Mouse (Mus musculus): Measurements from ENCODE around the gene Cxcl13. TPM values are rescaled to one million over a fixed set of nuclear protein-coding genes. Genes with fewer than 3 reads are reported as not detected.

Cxcl13 gene
- total and polyA plus RNA-seq, 2 experiments from 2014 or later, result 0.33 to 1.9 TPM

DNA sequence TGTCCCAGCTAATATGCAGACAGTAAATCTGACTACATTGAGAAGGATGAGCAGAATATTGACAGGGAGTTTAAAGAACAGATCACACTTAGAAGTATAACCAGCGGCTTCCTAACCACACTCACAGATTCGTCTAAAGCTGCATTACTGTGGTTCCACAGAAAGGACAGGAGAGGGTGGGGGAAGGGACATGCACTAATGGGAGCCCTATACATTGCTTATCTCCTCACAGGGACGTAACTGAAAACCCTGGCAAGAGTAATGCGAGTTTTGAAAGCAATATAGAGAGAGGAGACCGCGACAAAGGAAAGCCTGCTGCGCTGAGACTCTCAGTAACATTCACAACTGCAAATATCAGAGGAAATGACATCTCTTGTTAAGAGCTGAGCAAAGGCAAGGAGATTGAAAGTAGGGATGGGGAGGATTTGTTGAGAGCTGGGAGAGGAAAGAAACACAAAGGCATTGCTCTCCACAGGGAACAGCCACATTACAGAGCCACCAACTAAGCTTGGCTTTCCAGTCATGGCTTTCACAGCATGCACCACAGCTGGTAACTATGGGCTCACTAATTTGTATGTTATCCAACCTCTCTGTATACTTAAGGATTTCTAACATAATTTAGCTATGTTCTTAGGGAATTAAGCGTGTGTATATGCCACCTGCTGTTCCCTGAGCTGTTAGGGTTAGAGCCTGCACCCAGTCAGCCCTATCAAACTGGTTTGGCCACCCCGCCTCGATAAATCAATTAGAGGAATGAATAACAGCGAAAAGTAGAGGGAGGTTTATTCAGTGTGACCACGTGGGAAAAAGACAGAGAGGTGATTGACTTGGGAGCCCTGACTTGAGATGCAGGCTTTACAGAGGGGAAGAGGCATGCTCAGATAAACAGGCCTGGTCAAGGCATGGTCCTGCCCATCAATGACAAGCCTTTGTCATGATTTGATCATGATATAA, 34.9 kb downstream of the Cxcl13 start:
- Histone ChIP-seq H3K27ac (ENCODE audit: low read depth, low read length) (0 out of 2 replicates have a peak overlapping the region, but pooled peaks have one; percentile 18), H3K27me3 (ENCODE audit: insufficient read depth, low read length) (no peaks in the 10 kb centered on the region), H3K9ac (replicated peaks; ENCODE audit: low read length, poor library complexity, severe bottlenecking) (no peak overlapping the region; the same call in 1 of the 2 replicates), H3K36me3 (ENCODE audit: insufficient read depth, low read length) (no peaks in the 10 kb centered on the region), H3K4me2 (ENCODE audit: low read depth, low read length, poor library complexity, severe bottlenecking) (peak overlapping the region; percentile 18; the same call in 1 of the 2 replicates), H3K9me3 (ENCODE audit: low read length) (no peaks in the 10 kb centered on the region), H3K4me3 (ENCODE audit: low read depth, low read length) (no peak overlapping the region), H3K4me1 (ENCODE audit: insufficient read depth, low read length) (peaks cover 4% of the 10 kb centered on the region)
- DNase-seq (ENCODE audit: low spot score), result peak; percentile 24
- 6% methylated on average over 12 of the region's 12 CpGs for WGBS
- TF ChIP-seq CTCF (IDR thresholded peaks at IDR 0.05), result no peak
- peak; percentile 78 for ATAC-seq (ENCODE audit: low FRiP score)

DNA sequence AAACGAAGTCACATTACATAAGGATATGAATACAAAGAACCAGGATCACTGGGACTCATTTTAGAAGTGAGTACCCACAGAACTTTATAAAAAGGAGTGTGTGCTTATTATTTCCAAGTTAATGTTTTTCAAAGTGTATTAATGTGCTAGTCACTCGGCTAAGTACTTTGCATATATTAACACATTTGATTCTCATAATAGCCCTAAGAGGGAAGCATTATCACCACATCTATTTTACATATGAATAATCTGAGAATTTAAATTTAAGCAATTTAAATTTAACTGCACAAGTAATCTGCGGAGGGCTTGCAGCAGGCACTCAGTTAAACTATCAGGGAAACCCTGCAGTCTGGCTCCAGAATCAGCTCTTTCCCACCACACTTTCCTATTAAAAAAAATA, 40.5 kb downstream of the Cxcl13 start:
- H3K4me3 ChIP-seq (ENCODE audit: low read depth, low read length), result no peak overlapping the region
- no peak overlapping the region for H3K4me2 ChIP-seq (ENCODE audit: low read depth, low read length, poor library complexity, severe bottlenecking)
- DNase-seq (ENCODE audit: low spot score) (no peak), ATAC-seq (ENCODE audit: low FRiP score) (no peak)
- H3K9me3 ChIP-seq (ENCODE audit: low read length), result no peaks in the 10 kb centered on the region
- H3K36me3 ChIP-seq (ENCODE audit: insufficient read depth, low read length), result no peaks in the 10 kb centered on the region
- TF ChIP-seq CTCF (IDR thresholded peaks at IDR 0.05), result no peak
- no peak overlapping the region for H3K27ac ChIP-seq (ENCODE audit: low read depth, low read length)
- WGBS, result 39% methylated on average over 3 of the region's 3 CpGs
- H3K27me3 ChIP-seq (ENCODE audit: insufficient read depth, low read length), result no peaks in the 10 kb centered on the region
- H3K4me1 ChIP-seq (ENCODE audit: insufficient read depth, low read length), result no peaks in the 10 kb centered on the region
- H3K9ac ChIP-seq (replicated peaks; ENCODE audit: low read length, poor library complexity, severe bottlenecking), result no peak overlapping the region

DNA sequence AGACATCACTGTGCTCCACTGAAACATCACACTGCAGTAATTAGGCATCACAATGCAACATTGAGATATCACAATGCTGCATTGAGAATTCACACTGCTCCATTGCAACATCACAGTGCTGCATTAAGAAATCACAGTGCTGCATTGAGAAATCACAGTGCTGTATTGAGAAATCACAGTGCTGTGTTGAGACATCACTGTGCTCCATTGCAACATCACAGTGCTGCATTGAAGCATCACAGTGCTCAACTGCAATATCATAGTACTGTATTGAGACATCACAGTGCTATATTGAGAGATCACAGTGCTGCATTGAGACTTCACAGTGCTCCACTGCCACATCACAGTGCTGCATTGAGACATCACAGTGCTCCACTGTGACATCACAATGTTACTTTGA, 46.6 kb downstream of the Cxcl13 start:
- ATAC-seq (ENCODE audit: low FRiP score) (no peak), DNase-seq (ENCODE audit: low spot score) (no peak)
- Histone ChIP-seq H3K27me3 (ENCODE audit: insufficient read depth, low read length) (no peaks in the 10 kb centered on the region), H3K27ac (ENCODE audit: low read depth, low read length) (no peak overlapping the region), H3K4me1 (ENCODE audit: insufficient read depth, low read length) (no peaks in the 10 kb centered on the region), H3K4me2 (ENCODE audit: low read depth, low read length, poor library complexity, severe bottlenecking) (no peak overlapping the region), H3K4me3 (ENCODE audit: low read depth, low read length) (no peak overlapping the region), H3K9me3 (ENCODE audit: low read length) (no peaks in the 10 kb centered on the region), H3K36me3 (ENCODE audit: insufficient read depth, low read length) (no peaks in the 10 kb centered on the region), H3K9ac (replicated peaks; ENCODE audit: low read length, poor library complexity, severe bottlenecking) (no peak overlapping the region)
- no peak for TF ChIP-seq CTCF (IDR thresholded peaks at IDR 0.05)

GRCm38 (mm10) chr5:96008274-96008842, 51.6 kb downstream of the Cxcl13 start:
- Histone ChIP-seq H3K27me3 (ENCODE audit: insufficient read depth, low read length) (no peaks in the 10 kb centered on the region), H3K27ac (ENCODE audit: low read depth, low read length) (no peak overlapping the region), H3K4me1 (ENCODE audit: insufficient read depth, low read length) (no peaks in the 10 kb centered on the region), H3K9ac (replicated peaks; ENCODE audit: low read length, poor library complexity, severe bottlenecking) (no peak overlapping the region), H3K36me3 (ENCODE audit: insufficient read depth, low read length) (no peaks in the 10 kb centered on the region), H3K9me3 (ENCODE audit: low read length) (no peaks in the 10 kb centered on the region), H3K4me2 (ENCODE audit: low read depth, low read length, poor library complexity, severe bottlenecking) (no peak overlapping the region), H3K4me3 (ENCODE audit: low read depth, low read length) (no peak overlapping the region)
- 77% methylated on average over 7 of the region's 7 CpGs for WGBS
- ATAC-seq (ENCODE audit: low FRiP score), result no peak
- DNase-seq (ENCODE audit: low spot score), result no peak
- no peak for TF ChIP-seq CTCF (IDR thresholded peaks at IDR 0.05)

DNA sequence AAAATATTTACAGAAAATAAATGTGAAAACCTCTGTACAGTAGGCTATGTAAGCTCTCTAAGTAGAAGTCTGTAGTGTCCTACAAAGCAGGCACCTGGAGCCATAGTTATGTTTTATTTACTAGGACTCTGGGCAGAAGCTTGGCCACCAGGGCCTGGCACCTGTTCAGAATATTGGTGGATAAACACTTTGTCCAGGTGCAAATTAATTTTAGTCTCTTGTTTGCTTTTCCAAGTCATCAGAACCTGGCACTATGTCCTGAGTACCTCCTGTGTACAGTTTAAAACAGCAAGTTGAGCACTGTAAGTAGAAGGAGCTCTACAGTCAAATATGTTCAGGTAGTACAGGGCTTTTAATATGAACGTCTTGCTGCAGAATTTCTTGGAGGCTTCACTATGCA, 52.3 kb downstream of the Cxcl13 start:
- DNase-seq (ENCODE audit: low spot score) (no peak), ATAC-seq (ENCODE audit: low FRiP score) (no peak)
- H3K27me3 ChIP-seq (ENCODE audit: insufficient read depth, low read length), result no peaks in the 10 kb centered on the region
- no peaks in the 10 kb centered on the region for H3K9me3 ChIP-seq (ENCODE audit: low read length)
- no peak overlapping the region for H3K9ac ChIP-seq (replicated peaks; ENCODE audit: low read length, poor library complexity, severe bottlenecking)
- 78% methylated on average over 1 of the region's 1 CpGs for WGBS
- no peaks in the 10 kb centered on the region for H3K36me3 ChIP-seq (ENCODE audit: insufficient read depth, low read length)
- no peak overlapping the region for H3K4me2 ChIP-seq (ENCODE audit: low read depth, low read length, poor library complexity, severe bottlenecking)
- no peak overlapping the region for H3K27ac ChIP-seq (ENCODE audit: low read depth, low read length)
- no peak for TF ChIP-seq CTCF (IDR thresholded peaks at IDR 0.05)
- H3K4me1 ChIP-seq (ENCODE audit: insufficient read depth, low read length), result no peaks in the 10 kb centered on the region
- H3K4me3 ChIP-seq (ENCODE audit: low read depth, low read length), result no peak overlapping the region

Other genes starting within 250 kb of the Cxcl13 start
- gene Gm7978, start 220.8 kb upstream of the Cxcl13 start, total RNA-seq (2014; rRNA removed), result not detected in 2 replicates
- gene Gm7978, start 220.8 kb upstream of the Cxcl13 start, polyA plus RNA-seq (2015; fragmentation: Nextera tagmentation; extraction: Ambion mirVana), result not detected in 2 replicates
- not detected in 2 replicates for gene Gm7982, start 214.9 kb upstream of the Cxcl13 start, total RNA-seq (2014; rRNA removed)
- gene Gm7982, start 214.9 kb upstream of the Cxcl13 start, polyA plus RNA-seq (2015; fragmentation: Nextera tagmentation; extraction: Ambion mirVana), result not detected in 2 replicates
- gene E330014E10Rik, start 181.0 kb upstream of the Cxcl13 start, total RNA-seq (2014; rRNA removed), result not detected in 2 replicates
- not detected in 2 replicates for gene E330014E10Rik, start 181.0 kb upstream of the Cxcl13 start, polyA plus RNA-seq (2015; fragmentation: Nextera tagmentation; extraction: Ambion mirVana)
- gene Cnot6l, start 207.2 kb downstream of the Cxcl13 start, total RNA-seq (2014; rRNA removed), result 18.2 and 33.2 TPM in 2 replicates
- gene Cnot6l, start 207.2 kb downstream of the Cxcl13 start, polyA plus RNA-seq (2015; fragmentation: Nextera tagmentation; extraction: Ambion mirVana), result 17.4 and 19.2 TPM in 2 replicates

All from midbrain, postnatal 0 days (tissue).